Mouse (Mus musculus) E14TG2a.4 (cell line): ENCODE data around the gene Utp3.
A peak's percentile ranks its signal among the peaks of the same experiment; 100 is the strongest.

Experiments
- H3K27me3 ChIP-seq: 2 replicates; pipeline ENCODE4 v1.6.1; 2014; ENCODE audit warnings: low read length, control low read depth; ENCODE audit not compliant: insufficient read depth
- H3K36me3 ChIP-seq: 2 replicates; pipeline ENCODE4 v1.6.1; 2014; ENCODE audit warnings: low read length, control low read depth; ENCODE audit not compliant: insufficient read depth
- H3K4me1 ChIP-seq: replicated peaks from 2 replicates; pipeline ENCODE4 v1.6.1; 2014; ENCODE audit warnings: low read depth, low read length, control low read depth
- H3K4me3 ChIP-seq: replicated peaks from 2 replicates; pipeline ENCODE4 v1.5.1; 2014; ENCODE audit warnings: mild to moderate bottlenecking, low read length
- H3K9me3 ChIP-seq: 2 replicates; pipeline ENCODE4 v1.6.1; 2014; ENCODE audit warnings: low read length, control low read depth
- CTCF ChIP-seq: conservative IDR thresholded peaks from 2 replicates; pipeline ENCODE4 v1.5.1; 2014; ENCODE audit warnings: low read length
- NANOG ChIP-seq: IDR thresholded peaks from 2 replicates; pipeline ENCODE4 v1.6.1; 2014; ENCODE audit warnings: borderline replicate concordance, low read length, mixed read lengths
- POU5F1 ChIP-seq: IDR thresholded peaks from 2 replicates; pipeline ENCODE4 v1.6.1; 2014; ENCODE audit warnings: low read length, borderline replicate concordance

The Utp3 gene

DNA sequence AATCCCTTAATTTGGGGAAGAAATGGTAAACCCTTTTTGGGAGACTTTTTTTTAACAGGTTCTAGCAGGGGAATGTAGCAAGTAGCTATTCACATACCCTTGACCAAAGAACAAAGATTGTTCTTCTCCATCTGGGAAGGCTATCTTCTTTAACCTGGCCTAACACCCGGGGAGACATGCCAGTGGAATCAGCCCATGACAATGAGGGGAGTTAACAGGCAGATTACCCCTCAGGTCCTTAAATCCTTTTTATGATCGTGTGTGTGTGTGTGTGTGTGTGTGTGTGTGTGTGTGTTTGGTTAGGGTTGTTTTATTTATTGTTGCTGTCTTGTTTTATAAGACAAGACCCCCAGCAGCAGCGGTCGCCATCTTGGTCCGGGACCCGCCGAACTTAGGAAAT, 8.7 kb upstream of the Utp3 start:
- TF ChIP-seq POU5F1 (no peak), NANOG (no peak), CTCF (no peak)
- no peaks in the 10 kb centered on the region for H3K27me3 ChIP-seq
- H3K36me3 ChIP-seq: no peaks in the 10 kb centered on the region
- peak overlapping the region; percentile 49 for H3K4me3 ChIP-seq
- H3K4me1 ChIP-seq: peaks cover 7% of the 10 kb centered on the region
- H3K9me3 ChIP-seq: no peaks in the 10 kb centered on the region

DNA sequence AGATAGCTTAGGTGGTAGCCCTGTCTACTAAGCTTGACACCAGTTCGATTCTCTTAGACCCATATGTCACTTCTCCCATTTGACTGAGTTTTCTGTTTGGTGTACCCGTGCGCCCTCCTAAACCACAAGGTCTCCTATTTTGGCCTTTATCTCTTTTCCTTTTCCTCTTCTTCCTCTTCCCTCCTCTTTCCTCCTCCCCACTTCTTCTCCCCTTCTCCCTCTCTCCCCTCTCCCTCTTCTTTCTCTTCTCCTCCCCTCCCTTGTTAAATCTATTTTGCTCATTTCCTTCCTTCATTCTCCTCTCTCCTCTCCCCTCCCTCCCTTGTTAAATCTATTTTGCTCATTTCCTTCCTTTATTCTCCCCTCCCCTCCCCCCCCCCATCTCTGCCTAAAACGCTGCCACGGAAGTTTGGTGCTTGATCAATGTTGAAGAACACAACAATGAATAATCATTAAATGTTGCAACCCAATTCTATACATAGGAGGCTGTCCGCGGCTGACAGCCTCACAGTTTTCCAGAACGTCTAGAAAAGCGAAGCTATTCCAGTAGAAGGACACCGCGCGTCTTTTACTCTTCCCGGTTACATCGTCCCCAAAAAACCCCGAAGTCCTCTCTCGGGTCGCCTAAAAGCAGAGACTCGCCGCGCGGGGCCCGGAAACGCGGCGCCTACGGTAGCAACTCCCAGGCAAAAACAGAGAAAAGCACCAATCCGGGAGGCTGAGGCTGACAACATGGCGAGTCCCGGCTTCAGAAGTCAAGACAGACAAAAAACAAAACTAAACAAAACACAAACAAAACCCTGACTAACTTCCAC, 784 bp upstream of the Utp3 start:
- Histone ChIP-seq H3K4me3 (peak overlapping the region; percentile 100), H3K4me1 (peaks cover 34% of the 10 kb centered on the region), H3K36me3 (peaks cover 32% of the 10 kb centered on the region), H3K27me3 (no peaks in the 10 kb centered on the region), H3K9me3 (no peaks in the 10 kb centered on the region)
- TF ChIP-seq NANOG (no peak), CTCF (no peak), POU5F1 (no peak)

DNA sequence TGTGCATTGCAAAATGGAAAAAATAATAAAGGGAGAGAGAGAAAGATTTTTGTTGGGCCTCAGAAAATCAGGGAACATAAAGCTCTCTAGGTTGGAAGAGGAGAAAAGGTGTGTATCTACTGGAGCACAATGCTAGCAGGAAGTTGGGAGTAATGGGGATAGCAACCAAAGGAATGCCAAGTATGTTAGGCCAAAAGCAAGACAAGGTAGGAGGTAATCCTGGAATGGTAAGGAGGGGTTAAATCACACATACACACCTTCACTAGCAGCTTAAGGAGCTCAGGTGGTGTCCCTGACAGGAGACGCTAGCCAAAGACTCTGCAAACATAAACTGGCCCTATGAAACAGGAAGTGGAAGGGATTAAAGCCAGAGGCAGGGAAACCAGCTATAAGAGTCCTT, 4.7 kb downstream of the Utp3 start:
- H3K36me3 ChIP-seq: peaks cover 32% of the 10 kb centered on the region
- H3K27me3 ChIP-seq: no peaks in the 10 kb centered on the region
- TF ChIP-seq CTCF: no peak
- TF ChIP-seq NANOG: no peak
- no peak for TF ChIP-seq POU5F1
- H3K4me3 ChIP-seq: no peak overlapping the region
- no peaks in the 10 kb centered on the region for H3K9me3 ChIP-seq
- peaks cover 53% of the 10 kb centered on the region for H3K4me1 ChIP-seq

DNA sequence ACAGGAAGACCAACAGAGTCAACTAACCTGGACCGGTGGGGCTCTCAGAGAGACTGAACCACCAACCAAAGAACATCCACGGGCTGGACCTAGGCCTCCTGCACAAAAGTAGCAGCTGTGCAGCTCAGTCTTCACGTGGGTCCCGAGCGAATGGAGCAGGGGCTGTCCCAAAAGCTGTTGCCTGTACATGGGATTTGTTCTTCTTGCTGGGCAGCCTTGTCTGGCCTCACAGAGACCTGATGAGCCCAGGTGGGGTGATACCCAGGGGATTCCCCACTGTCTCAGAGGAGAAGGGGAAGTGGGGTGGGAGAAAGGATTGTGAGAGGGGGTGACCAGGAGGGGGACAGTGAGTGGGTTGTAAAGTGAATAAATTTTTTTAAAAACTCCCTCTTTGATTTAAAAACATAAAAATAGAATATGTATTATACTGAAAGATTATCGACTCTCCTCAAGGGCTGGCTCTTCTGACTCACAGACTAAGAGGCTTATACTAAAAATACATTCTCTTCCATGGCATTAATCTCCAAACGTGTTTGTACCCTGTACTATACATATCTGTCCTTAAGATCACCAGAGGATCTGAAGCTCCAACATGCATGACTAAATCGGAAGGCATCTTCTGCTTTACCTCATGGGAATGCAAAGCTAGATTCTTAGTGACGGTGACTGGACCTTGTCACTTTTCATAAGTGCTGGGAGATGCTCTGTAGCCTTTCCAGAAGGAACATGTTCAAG, 7.0 kb downstream of the Utp3 start:
- no peak overlapping the region for H3K4me3 ChIP-seq
- no peaks in the 10 kb centered on the region for H3K9me3 ChIP-seq
- peaks cover 1% of the 10 kb centered on the region; the same call in 1 of the 2 replicates for H3K27me3 ChIP-seq
- TF ChIP-seq CTCF (no peak), NANOG (no peak)
- H3K36me3 ChIP-seq: peaks cover 18% of the 10 kb centered on the region
- H3K4me1 ChIP-seq: peaks cover 47% of the 10 kb centered on the region

DNA sequence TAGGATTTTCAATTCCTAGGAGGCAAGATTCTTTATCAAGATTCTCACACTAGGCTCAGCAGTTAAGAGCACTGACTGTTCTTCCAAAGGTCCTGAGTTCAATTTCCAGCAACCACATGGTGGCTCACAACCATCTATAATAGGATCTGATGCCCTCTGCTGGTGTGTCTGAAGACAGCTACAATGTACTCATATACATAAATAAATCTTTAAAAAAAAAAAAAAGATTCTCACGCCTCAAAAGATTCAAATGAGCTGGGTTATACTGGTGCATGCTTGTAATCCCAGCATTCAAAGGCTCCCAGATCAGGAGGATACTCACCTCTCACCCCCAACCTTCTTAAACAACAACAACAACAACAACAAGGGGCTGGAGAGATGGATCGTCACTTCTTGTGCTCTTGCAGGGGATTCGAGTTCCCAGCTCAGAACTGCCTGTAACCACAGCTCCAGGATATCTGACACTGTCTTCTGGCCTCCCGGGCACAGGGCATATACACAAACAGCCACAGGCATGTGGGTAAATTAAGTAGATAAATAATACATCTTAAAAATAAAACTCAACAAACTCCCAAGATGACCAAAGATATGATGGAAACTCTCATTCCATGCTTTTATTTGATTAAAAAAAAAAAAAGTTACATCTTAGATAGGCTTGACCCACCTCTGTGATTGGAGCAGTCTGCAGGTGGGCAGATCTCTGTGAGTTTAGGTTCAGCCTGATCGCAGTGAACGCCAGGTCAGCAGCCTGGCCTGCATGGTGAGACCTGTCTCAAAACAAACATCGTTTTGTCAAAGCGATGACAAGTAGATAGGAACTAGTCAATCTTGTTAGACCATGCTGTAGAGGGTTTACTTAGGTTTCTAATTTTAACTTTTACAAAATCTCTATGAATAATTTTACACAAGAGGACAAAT, 8.9 kb downstream of the Utp3 start:
- peaks cover 39% of the 10 kb centered on the region for H3K4me1 ChIP-seq
- H3K4me3 ChIP-seq: no peak overlapping the region
- H3K9me3 ChIP-seq: no peaks in the 10 kb centered on the region
- TF ChIP-seq NANOG: no peak
- TF ChIP-seq CTCF: peak; percentile 20; the same call in 1 of the 2 replicates
- no peaks in the 10 kb centered on the region for H3K36me3 ChIP-seq
- peaks cover 6% of the 10 kb centered on the region; the same call in 1 of the 2 replicates for H3K27me3 ChIP-seq

DNA sequence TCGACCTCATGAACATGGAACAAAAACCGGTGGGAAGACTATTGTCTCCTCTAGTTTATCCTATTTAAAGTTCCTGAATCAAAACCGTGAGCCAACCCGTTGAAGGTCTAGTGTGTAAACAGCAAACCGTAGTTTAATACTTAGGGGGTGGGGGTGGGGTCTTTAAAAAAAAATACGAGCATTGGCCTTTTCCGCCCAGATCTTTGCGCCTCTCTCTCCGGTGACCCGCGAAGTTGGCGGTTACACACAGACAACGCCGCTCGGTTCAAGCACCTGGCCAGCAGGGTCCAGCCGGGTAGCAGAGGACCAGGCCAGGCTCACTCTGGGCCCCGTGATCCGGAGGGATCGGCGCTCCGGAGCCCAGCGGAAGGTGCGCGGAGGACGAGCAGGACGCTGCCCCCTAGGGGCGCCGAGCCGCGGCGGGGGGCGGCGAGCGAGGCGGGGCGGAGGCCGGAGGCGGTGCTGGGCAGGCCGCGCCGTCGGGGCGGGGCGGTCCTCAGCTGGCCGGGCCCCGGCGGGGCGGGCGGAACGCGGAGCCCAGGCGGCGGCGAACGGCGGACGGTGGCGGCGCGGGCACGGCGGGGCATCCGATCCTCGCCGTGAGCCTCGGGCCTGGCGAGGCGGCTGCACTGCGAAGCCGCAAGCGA, 10.4 kb downstream of the Utp3 start, which contains the start of gene Rufy3:
Rufy3 (plus strand) TSS at position 540 of the 647 bp plus-strand sequence.
- H3K9me3 ChIP-seq: no peaks in the 10 kb centered on the region
- H3K4me3 ChIP-seq: peak within 1 kb of the TSS; percentile 94
- peaks cover 39% of the 10 kb centered on the region for H3K4me1 ChIP-seq
- TF ChIP-seq CTCF: no peak
- H3K36me3 ChIP-seq: no peaks in the 10 kb centered on the region; the same call in 1 of the 2 replicates
- peaks cover 6% of the 10 kb centered on the region; the same call in 1 of the 2 replicates for H3K27me3 ChIP-seq

DNA sequence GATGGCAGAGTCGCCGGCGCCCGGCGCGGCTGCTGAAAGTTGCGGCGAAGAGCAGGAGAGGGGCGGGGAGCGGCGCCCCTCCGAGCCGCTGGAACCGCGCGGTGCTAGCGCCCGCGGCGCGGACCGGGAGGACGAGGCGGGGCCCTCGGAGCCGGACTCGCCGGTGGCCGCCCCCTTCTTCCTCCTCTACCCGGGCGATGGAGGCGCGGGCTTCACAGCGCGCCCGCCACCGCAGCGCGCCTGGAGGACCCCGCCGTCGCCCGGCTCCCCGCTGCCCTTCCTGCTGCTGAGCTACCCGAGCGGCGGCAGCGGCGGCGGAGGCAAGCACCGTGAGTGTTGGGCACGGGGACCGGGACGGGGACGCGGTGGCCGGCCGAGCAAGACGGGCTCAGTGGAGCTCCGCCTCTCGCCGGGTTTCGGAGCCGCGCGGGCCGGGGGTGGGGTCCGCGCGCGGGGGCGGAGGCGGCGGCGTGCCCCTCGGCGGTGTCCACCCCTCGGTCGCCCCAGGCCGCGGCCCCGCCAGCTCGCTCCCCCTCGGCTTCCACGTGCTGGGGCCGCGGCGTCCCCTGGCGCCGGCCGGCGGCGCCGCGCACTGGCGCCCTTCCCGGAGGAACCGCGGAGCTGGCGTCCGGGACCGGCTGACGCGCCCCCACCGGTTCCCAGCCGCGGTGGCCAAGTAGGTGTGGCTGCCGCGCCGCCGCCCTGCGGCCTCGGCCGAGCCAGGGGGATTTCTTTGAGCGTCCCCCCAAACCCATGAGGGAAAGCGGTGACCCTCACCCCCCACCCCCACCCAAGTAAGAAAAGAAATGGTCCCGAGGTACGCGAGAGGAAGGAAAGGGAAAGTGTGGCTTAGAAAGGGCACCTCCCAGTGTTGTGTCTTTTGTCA, 11.1 kb downstream of the Utp3 start:
- Histone ChIP-seq H3K36me3 (peaks cover 2% of the 10 kb centered on the region), H3K4me3 (peak overlapping the region; percentile 94), H3K9me3 (no peaks in the 10 kb centered on the region), H3K4me1 (peaks cover 46% of the 10 kb centered on the region), H3K27me3 (peaks cover 6% of the 10 kb centered on the region; the same call in 1 of the 2 replicates)
- no peak for TF ChIP-seq NANOG
- no peak for TF ChIP-seq POU5F1
- TF ChIP-seq CTCF: no peak
